Mouse (Mus musculus): Measurements from ENCODE around the gene Pigk.

DNA sequence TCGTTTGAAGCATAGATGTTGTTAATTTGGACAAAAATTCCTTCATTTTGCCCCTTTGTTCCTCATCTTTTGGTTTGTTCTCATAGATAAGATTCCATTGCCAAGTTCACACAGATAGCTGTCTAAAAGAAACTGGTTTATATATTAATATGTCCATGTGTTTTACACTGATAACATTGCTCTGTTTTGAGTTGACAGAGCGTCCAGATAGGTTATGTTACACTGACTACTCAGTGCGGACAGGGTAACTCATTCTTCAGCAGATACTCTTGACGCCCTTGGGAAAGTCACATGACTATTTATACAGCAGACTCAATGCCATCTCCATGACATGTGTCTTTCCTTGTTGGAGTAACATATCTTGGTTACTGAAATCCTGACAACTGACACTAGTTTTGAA, 242.9 kb downstream of the Pigk start:
- TF ChIP-seq CTCF (IDR thresholded peaks at IDR 0.05; ENCODE audit: low read depth, low read length) (no peak), POLR2A (IDR thresholded peaks at IDR 0.05; ENCODE audit: borderline replicate concordance, low read depth, low read length) (no peak)

Data from bone marrow macrophage, adult 2 months (primary cell).